Mouse (Mus musculus) embryonic facial prominence, embryonic 13.5 days (tissue): ENCODE measurements around the gene Gng4. TPM values are rescaled to one million over a fixed set of nuclear protein-coding genes. Genes with fewer than 3 reads are reported as not detected.
A peak's percentile ranks its signal among the peaks of the same experiment; 100 is the strongest.
"Not testable (repeated sequence)": the region's sequence is repeated elsewhere in the genome, so short reads cannot be mapped to it uniquely, and the experiment has no call there.

Experiments used
- ATAC-seq: fragments of 200-750 bp; cut with Nextera tagmentation; 2 replicates; pipeline ENCODE4 v1.8.0; 2017; ENCODE audit warnings: low read depth; ENCODE audit not compliant: insufficient number of reproducible peaks, insufficient read depth, low FRiP score, low TSS enrichment
- H3K27ac ChIP-seq: fragments of 300-500 bp; sonication (generic); 2 replicates; pipeline ENCODE4 v1.5.1; 2015; ENCODE audit warnings: moderate library complexity, mild to moderate bottlenecking, inconsistent platforms
- H3K27me3 ChIP-seq: fragments of 300-500 bp; sonication (generic); 2 replicates; pipeline ENCODE4 v1.6.1; 2015; ENCODE audit warnings: mild to moderate bottlenecking, inconsistent platforms
- H3K36me3 ChIP-seq: fragments of 300-500 bp; sonication (generic); 2 replicates; pipeline ENCODE4 v1.6.1; 2015; ENCODE audit warnings: mild to moderate bottlenecking, inconsistent platforms
- H3K4me1 ChIP-seq: fragments of 300-500 bp; sonication (generic); 2 replicates; pipeline ENCODE4 v1.6.1; 2015; ENCODE audit warnings: inconsistent platforms
- H3K4me2 ChIP-seq: fragments of 300-500 bp; sonication (generic); 2 replicates; pipeline ENCODE4 v1.6.1; 2015; ENCODE audit warnings: moderate library complexity, mild to moderate bottlenecking, inconsistent platforms
- H3K4me3 ChIP-seq: fragments of 300-500 bp; sonication (generic); 2 replicates; pipeline ENCODE4 v1.5.1; 2015; ENCODE audit warnings: mild to moderate bottlenecking, inconsistent platforms
- H3K9ac ChIP-seq: fragments of 300-500 bp; sonication (generic); 2 replicates; pipeline ENCODE4 v1.6.1; 2015; ENCODE audit warnings: mild to moderate bottlenecking, inconsistent platforms
- H3K9me3 ChIP-seq: fragments of 300-500 bp; sonication (generic); 2 replicates; pipeline ENCODE4 v1.6.1; 2016; ENCODE audit warnings: inconsistent platforms
- WGBS: fragments of 180-500 bp; shearing (Covaris S2); methylation state at CpG from one replicate; pipeline ENCODE4 v1.1.7; 2015; ENCODE audit warnings: mixed read lengths; 5-methylcytosine and 5-hydroxymethylcytosine counted together
- polyA plus RNA-seq: library from polyadenylated mRNA; unstranded; fragments of >200 nt; fragmentation: Nextera tagmentation; extraction: Ambion mirVana; gene quantifications from 2 replicates; pipeline ENCODE4 v1.2.1, GENCODE M21; 2015

The Gng4 gene
- polyA plus RNA-seq, 1 experiment from 2014 or later, result 6.0 TPM

DNA sequence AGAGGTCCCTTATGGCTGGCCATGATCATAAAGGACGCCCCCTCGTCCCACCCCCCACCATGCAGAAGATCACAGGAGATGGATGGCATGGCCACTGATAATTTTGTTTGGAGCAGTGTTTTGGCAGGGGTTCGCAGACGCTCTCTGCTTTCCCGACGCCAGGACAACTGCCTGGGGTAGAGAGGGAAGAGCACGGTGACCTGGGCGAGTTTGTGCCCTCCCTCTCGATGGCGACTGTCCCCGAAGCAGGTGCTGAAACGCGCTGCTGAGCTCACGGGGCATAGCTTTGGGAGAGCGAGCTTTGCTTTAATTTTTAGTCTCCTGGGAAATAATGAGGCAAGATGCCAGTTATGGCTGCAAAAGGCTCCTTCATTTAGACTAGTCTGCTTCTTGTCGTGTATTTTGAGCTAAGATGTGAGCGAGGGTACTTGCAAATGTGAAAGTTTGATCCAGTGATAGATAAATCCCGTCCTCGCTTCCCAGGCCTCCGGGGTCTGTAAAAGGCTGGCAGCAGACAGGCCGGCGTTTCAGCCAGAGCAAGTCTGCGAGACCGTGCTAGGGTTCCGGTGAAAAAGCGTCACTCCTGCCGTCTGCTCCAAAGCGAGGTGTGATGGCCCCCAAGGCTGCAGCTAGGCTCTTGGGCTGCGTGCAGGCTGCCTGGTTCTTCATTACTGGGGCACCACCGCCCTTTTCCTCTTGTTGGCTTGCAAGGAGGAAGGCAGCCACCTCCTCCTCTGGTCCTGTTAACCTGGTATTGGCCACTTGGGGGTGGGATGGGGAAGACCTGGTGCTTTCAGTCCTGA is 1.3 kb downstream of the Gng4 start:
- Histone ChIP-seq H3K27ac (no peak overlapping the region), H3K4me3 (peak overlapping the region; percentile 62), H3K4me2 (peak overlapping the region; percentile 97), H3K27me3 (peaks cover 47% of the 10 kb centered on the region), H3K9me3 (no peaks in the 10 kb centered on the region), H3K9ac (peak overlapping the region; percentile 67; the same call in 1 of the 2 replicates), H3K4me1 (peaks cover 26% of the 10 kb centered on the region), H3K36me3 (no peaks in the 10 kb centered on the region)
- WGBS, result 2% methylated on average over 30 of the region's 30 CpGs
- no peak for ATAC-seq

GRCm38 (mm10) chr13:13786971-13787370 is 3.1 kb downstream of the Gng4 start:
- Histone ChIP-seq H3K9ac (no peak overlapping the region), H3K36me3 (no peaks in the 10 kb centered on the region), H3K4me2 (no peak overlapping the region), H3K4me1 (peaks cover 26% of the 10 kb centered on the region), H3K4me3 (no peak overlapping the region), H3K9me3 (no peaks in the 10 kb centered on the region), H3K27me3 (peaks cover 47% of the 10 kb centered on the region), H3K27ac (no peak overlapping the region)
- ATAC-seq, result no peak
- 89% methylated on average over 6 of the region's 6 CpGs for WGBS

DNA sequence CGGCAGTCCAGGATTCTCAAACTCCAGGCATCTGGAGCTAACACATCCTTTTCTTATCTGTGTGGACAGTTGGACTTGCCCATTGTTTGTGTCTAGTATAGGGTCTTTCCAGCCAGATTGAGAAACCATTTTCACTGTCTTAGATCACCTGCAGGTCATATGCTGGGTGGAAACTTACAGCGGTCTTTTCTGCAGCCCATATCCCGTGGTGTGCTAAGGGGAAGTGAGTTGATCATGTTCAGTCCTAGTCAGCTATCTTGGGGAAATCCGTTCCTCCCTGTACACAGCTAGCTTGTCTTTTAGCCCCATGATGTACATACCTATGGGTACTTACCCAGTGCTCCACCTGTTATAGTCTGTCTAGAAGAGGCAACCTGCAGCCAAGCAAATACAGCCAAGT is 4.2 kb downstream of the Gng4 start:
- H3K36me3 ChIP-seq, result no peaks in the 10 kb centered on the region
- no peak overlapping the region for H3K9ac ChIP-seq
- peaks cover 43% of the 10 kb centered on the region for H3K27me3 ChIP-seq
- 91% methylated on average over 4 of the region's 4 CpGs for WGBS
- no peak overlapping the region for H3K4me3 ChIP-seq
- H3K4me2 ChIP-seq, result no peak overlapping the region
- H3K9me3 ChIP-seq, result no peaks in the 10 kb centered on the region
- no peak overlapping the region for H3K27ac ChIP-seq
- no peak for ATAC-seq
- peaks cover 26% of the 10 kb centered on the region for H3K4me1 ChIP-seq

GRCm38 (mm10) chr13:13791981-13792380 is 8.1 kb downstream of the Gng4 start:
- Histone ChIP-seq H3K27ac (no peak overlapping the region), H3K9me3 (no peaks in the 10 kb centered on the region), H3K4me2 (no peak overlapping the region), H3K4me1 (no peaks in the 10 kb centered on the region), H3K9ac (no peak overlapping the region), H3K27me3 (peaks cover 6% of the 10 kb centered on the region), H3K4me3 (no peak overlapping the region), H3K36me3 (no peaks in the 10 kb centered on the region)
- WGBS, result 89% methylated on average over 3 of the region's 3 CpGs
- ATAC-seq, result no peak

GRCm38 (mm10) chr13:13795166-13795832 is 11.4 kb downstream of the Gng4 start:
- no peak overlapping the region for H3K9ac ChIP-seq
- no peaks in the 10 kb centered on the region for H3K9me3 ChIP-seq
- 27% methylated on average over 5 of the region's 5 CpGs for WGBS
- no peaks in the 10 kb centered on the region for H3K4me1 ChIP-seq
- ATAC-seq, result no peak
- no peaks in the 10 kb centered on the region; the same call in 1 of the 2 replicates for H3K27me3 ChIP-seq
- H3K36me3 ChIP-seq, result no peaks in the 10 kb centered on the region
- H3K27ac ChIP-seq, result no peak overlapping the region
- no peak overlapping the region for H3K4me3 ChIP-seq
- H3K4me2 ChIP-seq, result no peak overlapping the region

- Histone ChIP-seq H3K4me2 (no peak overlapping the region), H3K4me1 (no peaks in the 10 kb centered on the region), H3K9me3 (no peaks in the 10 kb centered on the region), H3K36me3 (no peaks in the 10 kb centered on the region), H3K27me3 (no peaks in the 10 kb centered on the region; the same call in 1 of the 2 replicates), H3K9ac (no peak overlapping the region), H3K4me3 (no peak overlapping the region), H3K27ac (no peak overlapping the region)
- WGBS, result 93% methylated on average over 1 of the region's 1 CpGs
- ATAC-seq, result no peak
Measured at GRCm38 (mm10) chr13:13796082-13796481, 12.2 kb downstream of the Gng4 start.

GRCm38 (mm10) chr13:13797816-13798215 is 14.0 kb downstream of the Gng4 start:
- H3K4me1 ChIP-seq, H3K9ac ChIP-seq, H3K27me3 ChIP-seq, H3K36me3 ChIP-seq, H3K27ac ChIP-seq, H3K9me3 ChIP-seq, H3K4me3 ChIP-seq, H3K4me2 ChIP-seq, ATAC-seq: not testable (repeated sequence)
- WGBS, result 93% methylated on average over 12 of the region's 12 CpGs

GRCm38 (mm10) chr13:13798775-13799174 is 14.9 kb downstream of the Gng4 start:
- Histone ChIP-seq H3K4me2 (no peak overlapping the region), H3K9me3 (no peaks in the 10 kb centered on the region), H3K9ac (no peak overlapping the region), H3K4me1 (no peaks in the 10 kb centered on the region), H3K27me3 (no peaks in the 10 kb centered on the region), H3K36me3 (no peaks in the 10 kb centered on the region), H3K27ac (no peak overlapping the region), H3K4me3 (no peak overlapping the region)
- WGBS, result 80% methylated on average over 8 of the region's 8 CpGs
- ATAC-seq, result no peak

DNA sequence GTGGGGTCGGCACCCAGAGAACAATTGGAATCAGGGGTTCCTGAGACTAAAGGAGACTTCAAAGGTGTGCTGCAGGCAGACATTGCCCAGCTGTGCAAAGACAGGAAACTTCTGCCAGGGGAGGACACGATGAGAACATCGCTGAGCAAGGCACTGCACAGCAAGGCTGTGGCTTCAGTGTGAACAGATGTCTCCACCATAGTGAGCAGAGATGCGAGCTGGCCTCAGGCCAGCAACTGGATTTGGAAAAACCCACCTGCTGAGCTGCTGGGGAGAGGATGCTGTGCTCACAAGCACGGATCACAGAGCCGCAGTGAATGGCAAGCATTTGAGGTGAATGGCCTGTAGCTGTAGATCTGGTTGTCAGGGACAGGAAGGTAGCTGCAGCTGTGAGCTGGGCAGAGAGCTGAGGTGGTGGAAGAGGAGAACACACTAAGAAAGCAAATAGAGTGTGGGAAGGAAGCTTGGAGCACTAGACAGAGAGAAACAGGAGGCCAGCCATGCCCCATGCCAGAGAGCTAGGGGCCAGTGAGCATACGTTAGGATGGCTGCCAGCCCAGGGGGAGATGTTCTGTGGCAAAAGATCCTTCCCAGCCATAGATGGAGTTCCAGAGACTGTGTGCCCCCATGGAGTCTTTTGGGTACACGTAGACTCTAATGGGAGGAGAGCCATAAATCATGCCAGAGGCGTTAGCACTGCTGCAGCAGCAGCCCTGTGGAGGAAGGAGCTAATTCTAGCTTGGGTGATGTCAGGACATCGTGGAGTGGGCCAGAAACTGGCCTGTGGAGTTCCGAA is 24.7 kb downstream of the Gng4 start:
- Histone ChIP-seq H3K4me1 (peaks cover 9% of the 10 kb centered on the region; the same call in 1 of the 2 replicates), H3K27ac (no peak overlapping the region), H3K4me3 (no peak overlapping the region), H3K9ac (no peak overlapping the region), H3K36me3 (no peaks in the 10 kb centered on the region), H3K27me3 (no peaks in the 10 kb centered on the region), H3K4me2 (no peak overlapping the region), H3K9me3 (no peaks in the 10 kb centered on the region)
- ATAC-seq, result 0 out of 2 replicates have a peak, but pooled peaks have one; percentile 43
- WGBS, result 36% methylated on average over 11 of the region's 11 CpGs

DNA sequence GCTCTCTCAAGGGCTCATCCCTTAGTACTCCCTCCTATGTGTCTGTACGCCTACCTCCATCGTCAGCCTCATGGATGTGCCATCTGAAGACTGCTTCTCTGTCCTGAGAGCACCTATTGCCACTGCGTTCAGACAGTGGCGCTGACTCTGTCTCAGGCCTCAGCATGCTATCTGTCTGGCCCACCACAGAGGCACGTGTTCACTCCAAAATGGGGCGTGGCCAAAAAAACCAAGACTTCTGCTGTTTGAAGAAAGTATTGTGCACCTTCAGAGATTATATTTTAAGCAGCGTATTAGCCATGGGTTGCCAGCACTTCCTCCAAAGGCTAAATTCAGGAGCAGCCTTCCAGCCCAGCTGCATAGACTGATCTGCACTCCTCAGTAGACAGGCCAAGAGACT is 27.0 kb downstream of the Gng4 start:
- H3K27me3 ChIP-seq, result no peaks in the 10 kb centered on the region
- 83% methylated on average over 7 of the region's 7 CpGs for WGBS
- no peak overlapping the region for H3K9ac ChIP-seq
- H3K4me1 ChIP-seq, result peaks cover 9% of the 10 kb centered on the region; the same call in 1 of the 2 replicates
- ATAC-seq, result no peak
- H3K27ac ChIP-seq, result no peak overlapping the region
- no peaks in the 10 kb centered on the region for H3K36me3 ChIP-seq
- no peak overlapping the region for H3K4me2 ChIP-seq
- H3K4me3 ChIP-seq, result no peak overlapping the region
- no peaks in the 10 kb centered on the region for H3K9me3 ChIP-seq

DNA sequence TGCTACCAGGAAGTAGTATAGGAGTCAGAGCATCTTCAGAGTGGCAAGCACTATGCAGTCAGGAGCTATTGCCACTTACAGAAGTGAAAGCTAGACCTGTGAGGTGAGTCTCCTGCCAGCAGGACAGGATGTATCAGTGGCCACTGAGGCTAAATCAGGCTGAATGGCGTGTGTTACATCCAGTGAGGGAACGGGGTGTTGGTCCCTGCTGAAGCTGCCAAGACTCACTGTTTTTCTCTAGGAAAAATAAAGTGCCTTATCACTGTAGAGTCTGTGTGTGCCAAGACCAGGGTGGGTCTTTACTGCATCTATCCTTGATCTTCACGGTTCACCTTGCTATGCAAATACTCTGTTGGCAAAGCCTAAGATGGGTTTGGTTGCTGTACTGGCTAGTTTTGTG is 34.8 kb downstream of the Gng4 start:
- ATAC-seq, result no peak
- 87% methylated on average over 3 of the region's 3 CpGs for WGBS
- H3K27me3 ChIP-seq, result no peaks in the 10 kb centered on the region

More for the DNA sequence above, 34.8 kb downstream of the Gng4 start:
- H3K4me3 ChIP-seq, result no peak overlapping the region
- H3K9me3 ChIP-seq, result no peaks in the 10 kb centered on the region
- H3K27ac ChIP-seq, result no peak overlapping the region
- no peaks in the 10 kb centered on the region for H3K36me3 ChIP-seq
- no peaks in the 10 kb centered on the region for H3K4me1 ChIP-seq
- no peak overlapping the region for H3K9ac ChIP-seq
- H3K4me2 ChIP-seq, result no peak overlapping the region
